Mouse (Mus musculus): ENCODE measurements around the gene Il31ra.

Il31ra gene

DNA sequence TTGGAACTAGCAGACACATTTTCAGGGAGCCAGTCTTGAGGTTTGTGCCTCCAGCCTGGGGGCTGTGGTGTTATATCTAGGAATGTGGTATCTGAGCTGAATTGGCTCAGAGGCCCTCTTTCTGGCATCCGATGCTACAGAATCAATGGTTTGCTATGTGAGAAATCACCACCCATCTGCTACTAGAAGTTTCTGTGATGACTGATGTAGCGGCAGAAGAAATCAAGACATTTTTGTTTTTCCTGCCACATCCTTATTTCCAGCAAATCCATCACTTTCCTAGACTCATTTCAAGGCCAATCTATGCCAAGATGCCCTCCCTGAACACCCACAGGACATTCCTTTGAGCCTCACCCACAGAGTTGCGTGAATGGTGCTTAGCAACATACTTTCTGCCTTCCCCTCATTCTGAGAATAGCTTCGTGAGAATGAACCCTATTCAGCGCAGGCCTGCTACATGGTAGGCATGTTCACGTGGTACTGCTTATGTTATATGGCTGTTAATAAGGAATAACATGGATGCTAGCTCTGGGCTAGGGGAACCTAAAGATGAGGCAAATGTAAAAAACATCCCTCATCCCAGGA, 33.5 kb downstream of the Il31ra start:
- no peak for DNase-seq

DNA sequence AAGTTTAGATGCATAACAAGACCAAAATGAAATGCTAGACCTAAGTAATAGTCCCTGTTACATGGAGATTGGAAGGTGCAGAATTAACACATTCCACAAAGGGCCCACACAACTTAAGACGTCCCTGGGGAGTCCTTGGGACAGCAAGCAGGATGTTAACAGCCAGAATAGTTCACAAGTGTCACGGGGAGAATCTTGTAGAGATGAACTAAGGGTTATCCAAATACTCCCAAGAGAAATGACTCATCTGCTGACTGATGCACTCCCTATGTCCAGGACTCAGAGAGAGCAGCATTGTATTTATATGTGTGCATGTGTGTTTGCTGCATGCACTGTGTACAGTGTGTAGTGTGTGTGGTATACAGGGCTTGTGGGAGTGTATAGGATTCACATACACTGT, 37.7 kb downstream of the Il31ra start:
- DNase-seq: no peak

DNA sequence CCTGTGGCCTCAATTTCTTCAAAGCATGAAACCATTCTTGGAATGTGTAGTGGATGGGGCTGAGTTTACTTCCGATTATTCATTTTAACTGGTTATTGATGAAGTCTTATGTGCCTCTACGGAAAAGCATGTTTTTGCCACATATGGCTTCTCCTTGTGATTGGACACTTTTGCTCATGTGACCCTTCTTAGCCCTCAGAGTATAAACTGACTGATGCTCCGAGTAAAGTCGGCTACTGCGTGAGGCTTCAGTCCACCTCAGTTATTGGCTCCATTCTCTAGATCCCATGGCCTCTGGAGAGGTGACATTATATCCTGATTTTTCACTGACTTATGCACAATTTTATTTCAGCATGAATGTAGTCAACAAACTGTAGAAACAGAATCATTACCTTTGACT, 40.9 kb downstream of the Il31ra start:
- DNase-seq: no peak

DNA sequence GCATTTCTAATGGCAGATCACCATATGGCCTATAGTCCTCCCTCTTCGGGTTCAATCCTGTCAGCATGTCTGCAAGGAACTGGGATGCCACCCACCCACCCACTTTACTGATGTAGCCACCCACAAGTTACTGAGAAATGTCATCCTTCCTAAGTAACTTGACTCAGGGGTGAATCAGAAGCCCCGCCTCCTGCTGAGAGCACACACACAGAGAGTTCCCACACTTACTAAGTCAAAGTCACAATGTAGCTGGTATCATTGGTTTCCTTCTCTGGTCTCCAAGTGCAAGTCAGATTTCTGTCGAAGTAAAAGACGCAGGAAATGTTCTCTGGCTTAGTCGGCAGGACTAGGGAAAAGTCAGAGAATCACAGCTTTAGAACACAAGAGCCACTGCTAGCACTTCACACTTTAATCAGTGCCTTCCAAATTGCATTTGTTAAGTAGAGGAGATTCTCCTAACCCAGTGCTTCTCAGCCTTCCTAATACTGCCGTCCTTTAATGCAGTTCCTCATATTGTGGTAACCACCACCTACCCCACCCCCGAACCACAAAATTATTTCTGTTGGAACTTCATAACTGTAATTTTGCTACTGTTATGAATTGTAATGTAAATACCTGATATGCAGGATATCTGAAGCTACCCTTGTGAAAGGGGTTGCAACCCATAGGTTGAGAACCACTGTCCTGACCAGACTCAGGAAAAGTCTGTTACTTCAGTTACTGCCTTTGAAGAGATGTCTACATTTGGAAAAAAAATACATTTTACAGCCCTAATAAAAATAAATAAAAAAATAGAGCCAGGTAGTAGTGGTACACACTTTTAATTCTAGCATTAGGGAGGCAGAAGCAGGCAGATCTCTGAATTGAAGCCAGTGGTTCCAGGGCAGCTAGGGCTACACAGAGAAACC, 42.3 kb downstream of the Il31ra start:
- no peak for DNase-seq

DNA sequence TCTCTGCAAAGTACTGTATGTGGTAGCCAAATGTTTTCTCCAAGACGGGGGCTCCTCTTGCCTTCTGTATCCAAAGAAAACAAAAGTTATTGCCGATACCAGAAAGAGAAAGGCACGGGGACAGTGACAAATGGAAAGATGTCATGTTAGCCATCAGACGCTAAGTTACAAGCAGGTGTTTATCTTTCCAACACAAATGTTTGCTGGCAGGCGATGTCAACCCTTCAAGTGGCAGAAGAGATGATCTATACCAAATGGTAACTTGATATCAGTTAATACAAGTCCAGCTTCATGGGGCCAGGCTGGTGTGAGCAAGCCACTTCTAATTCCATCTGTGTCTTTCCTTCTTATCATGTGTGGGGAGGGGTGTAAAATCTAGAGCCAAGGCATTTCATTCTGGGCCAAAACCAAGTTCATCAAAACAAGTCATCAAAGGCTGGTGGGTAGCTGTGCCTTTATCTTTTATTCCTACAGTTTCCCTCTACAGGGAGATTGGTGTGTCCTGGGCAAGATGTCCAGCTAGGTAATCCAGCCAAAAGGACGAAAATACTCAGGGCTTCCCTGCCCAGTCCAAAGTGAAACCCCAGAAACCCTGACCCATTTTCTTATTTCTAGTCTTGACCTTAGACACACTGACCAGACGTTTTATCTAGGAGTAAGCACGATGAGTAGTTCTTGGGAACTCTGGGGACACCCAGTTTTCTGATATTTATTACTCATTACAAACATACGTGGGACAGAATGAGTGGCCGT, 52.8 kb downstream of the Il31ra start:
- DNase-seq: no peak

DNA sequence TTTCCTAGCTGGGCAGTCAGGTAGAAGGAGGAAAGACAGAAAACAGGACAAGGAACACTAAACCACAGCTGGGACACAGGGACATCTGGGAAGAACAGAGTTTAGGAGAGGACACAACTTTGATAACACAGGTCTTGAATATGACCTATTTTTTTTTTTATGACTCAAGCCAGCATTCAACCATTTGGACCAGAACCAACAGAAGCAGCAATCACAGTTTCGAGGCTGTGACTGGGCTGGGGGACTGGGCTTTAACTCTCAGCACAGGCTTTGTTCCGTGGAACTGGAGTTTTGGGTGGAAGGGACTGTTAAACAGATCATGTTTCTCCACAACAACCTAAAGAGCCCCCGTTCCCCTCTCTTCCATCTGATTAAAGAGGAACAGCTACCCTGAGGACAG, 53.5 kb downstream of the Il31ra start:
- DNase-seq: no peak

DNA sequence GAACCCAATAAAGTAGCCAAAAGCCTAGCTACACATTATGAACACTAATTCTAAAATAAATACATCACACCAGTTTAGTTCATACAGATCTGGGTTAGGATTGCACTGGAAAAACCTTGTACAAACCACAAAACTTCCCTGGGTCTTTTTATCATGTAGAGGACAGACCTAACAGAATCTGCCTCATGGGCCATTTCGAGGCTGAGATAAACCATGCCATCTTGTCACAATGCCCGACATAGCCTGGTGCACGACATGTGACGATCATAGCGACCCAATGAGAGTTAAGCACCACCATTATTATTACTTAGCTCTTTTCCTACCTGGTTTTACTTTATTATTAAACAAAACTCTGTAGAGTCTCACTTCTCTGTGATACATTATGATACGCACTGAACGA, 57.1 kb downstream of the Il31ra start:
- no peak for DNase-seq

DNA sequence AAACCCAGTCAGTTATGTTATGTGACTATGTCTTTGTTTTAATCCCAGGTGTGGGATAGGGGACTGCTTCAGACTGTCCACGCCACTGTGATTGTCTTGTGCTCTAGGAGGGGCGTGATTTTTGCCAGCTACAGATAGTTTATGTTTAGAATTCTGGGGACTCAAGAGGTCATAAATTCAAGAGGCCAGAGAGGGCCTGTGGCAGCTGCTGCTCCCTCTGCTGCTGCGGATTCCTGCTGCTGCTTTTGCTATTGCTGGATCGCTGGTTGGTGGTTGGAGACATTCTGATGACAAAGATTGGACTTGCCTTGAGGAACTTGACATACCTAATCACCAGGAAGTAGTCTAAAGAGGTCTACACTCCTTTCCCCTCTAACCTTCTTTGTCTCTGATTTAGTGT, 57.5 kb downstream of the Il31ra start:
- DNase-seq: no peak

DNA sequence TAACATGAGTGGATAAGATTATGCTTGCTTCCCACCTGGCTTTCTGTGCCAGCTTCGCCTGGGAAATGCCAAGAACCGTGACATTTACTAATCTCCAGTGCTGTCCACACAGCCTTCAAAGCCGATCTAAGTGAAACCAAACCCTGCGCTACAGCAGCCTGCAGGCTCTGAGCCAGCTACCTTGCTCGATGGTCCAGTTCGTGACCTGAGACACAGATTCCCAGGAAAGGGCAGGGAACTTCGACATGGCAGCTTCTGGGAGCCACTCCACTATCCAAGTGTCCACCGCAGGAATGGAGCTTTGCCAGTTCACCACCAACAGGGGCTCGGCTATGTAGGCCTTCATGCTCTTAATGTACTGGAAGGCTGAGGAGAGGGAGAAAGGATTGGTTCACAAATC, 60.6 kb downstream of the Il31ra start:
- DNase-seq: no peak

DNA sequence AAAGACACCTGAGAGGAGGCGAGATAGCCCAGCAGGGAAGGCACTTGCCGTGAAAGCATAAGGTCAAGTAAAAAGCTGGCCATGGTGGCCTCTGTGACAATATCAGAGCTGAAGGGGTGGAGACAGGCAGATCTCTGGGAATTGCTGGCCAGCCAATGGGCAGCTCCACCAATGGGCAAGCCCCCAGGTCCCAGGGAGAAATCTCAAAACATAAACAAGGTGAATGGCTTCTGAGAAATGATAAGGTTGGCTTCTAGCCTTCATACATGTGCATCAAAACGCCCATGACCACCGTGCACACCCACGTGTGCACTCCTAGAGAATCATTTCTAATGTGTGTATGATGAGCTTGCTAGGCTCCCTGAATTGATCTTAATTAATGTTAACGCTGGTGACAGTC, 61.9 kb downstream of the Il31ra start:
- no peak for DNase-seq

DNA sequence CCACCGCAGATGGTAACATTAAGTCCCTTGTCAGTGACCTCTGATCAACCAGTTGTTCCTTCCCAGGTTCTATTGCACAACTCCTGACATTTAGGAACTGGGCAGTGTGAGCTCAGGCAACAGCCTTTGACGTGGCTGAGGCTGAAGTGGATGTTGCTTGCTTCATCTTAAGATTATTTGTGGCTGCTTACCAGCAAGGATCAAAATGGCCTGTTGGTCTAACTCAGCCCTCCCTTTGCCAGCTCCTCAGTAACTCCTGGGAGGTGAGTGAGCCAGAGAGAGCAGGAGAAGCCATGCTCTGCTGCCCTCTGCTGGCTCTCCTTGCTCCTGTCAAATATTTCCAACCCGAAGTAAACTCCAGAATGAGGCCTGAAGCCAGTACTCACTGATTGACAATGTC, 64.3 kb downstream of the Il31ra start:
- peak; percentile 29 for DNase-seq

DNA sequence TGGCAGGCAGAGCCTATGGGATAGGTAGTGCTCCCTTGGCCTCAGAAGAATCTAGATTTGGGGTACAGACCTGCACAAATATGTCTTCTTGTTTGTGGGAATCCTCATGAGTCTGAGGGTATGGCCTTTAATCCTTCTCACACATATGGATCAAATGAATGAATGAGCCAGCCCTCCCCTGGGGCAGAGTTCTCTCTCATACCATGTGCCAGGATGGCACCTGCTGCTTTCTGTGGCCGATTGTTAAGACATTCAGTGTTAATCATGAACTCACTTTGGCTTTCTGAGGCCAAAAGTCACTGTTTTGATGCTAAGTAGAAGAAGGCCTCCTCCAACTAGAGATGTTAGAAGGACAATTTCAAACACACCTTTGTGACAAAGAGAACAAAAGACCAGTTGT, 67.0 kb downstream of the Il31ra start:
- no peak for DNase-seq

DNA sequence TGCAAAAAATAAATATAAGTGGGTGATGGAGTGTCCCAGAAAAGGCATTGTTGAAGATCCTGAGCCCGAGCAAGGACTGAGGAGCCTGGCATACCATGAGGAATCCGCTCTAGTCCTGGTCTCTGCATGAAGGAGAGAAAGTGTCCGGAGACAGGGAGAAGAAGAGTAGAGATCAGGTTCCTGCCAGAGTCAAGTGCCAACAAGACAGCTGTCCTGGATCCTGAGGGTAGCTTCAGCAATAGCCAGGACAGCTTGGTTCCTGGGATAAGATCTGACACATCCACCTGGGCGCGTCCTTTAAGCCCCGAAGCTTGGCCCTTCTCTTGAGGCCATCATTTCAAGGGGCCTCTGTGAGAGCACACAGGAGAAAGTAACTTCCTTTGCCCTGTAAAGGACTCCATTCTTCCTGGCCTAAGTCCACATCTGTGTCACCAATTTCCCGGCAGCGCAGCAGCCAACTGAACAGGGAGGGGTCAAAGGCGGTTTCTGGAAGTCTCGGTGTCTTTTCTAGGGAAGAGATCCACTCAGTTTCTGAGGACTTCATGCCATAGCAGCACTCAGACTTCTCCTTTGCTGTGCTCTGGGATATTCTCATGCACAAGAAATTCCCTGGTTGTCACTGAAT, 70.7 kb downstream of the Il31ra start:
- DNase-seq: no peak

DNA sequence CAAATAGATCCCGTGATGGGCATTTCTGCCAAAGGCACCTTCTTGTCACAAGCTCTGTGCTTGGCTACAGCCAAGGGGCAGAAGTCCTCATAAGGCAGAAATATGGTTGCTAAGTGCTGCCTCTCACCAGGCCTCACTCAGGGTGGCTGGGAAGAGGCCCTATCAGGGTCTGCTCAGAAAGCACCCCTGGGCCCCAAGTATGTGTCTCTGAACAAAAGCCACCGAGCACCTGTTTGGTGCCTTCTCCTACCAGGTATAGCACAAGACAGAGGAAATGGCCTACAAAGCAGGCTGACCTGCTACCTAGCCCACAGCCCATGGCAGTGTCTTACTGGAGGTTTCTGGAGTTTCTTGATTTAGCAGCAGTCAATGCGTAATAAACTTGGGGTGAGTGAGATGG, 71.3 kb downstream of the Il31ra start:
- DNase-seq: no peak

DNA sequence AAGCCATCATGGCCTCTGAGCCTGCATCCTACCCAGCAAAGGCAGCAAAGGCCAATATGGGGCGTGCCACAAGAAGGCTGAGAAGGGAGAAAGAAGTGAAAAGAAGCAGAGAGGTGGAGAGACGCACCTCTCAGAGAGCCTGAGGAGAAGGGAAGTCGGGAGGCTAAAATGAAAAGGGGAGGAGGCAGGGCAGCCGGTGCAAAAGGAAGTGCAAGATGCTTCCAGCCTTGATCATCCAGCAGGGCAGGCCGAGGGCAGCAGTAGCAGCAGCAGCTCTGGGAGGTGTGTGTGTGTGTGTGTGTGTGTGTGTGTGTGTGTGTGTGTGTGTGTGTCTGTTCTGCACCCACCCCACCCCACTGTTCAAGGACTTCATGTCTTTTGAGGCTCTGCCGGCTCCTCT, 71.9 kb downstream of the Il31ra start:
- no peak for DNase-seq

DNA sequence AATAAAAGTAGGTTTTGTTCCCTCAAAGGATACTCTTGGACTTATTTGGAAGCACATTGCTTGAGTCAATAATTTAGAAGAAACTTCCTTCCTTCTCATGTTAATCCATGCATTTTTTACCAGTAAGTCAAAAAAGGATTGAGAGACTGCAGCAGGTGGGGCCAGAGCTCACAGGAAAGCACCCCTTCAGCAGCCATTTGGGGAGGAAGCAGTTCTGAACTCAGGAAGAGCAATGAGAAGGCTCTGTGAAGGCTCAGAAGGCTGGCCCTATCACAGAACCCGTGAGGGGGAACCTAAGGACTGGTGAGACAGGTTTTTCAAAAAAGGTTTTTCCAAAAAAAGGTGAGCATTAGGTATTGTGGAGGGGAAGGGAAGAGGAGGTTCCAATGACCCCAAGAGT, 79.6 kb downstream of the Il31ra start:
- no peak for DNase-seq

DNA sequence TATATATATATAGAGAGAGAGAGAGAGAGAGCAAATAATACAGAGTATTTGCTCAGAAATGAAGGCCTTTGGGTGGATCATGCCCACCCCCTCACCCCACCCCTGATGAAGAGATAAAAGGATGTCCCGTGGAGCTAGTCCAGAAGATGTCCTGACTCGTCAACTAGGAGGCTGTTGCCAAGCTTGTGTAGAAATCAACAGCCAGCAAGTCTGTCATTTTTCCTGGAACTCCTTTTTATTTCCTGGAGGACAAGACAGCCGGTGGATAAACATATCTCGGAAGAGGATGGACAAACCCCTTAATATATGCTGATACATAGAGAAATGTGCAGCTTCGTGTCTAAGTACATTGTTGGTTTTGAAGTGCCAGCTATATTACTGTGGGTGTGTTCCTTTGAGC, 81.3 kb downstream of the Il31ra start:
- DNase-seq: no peak

DNA sequence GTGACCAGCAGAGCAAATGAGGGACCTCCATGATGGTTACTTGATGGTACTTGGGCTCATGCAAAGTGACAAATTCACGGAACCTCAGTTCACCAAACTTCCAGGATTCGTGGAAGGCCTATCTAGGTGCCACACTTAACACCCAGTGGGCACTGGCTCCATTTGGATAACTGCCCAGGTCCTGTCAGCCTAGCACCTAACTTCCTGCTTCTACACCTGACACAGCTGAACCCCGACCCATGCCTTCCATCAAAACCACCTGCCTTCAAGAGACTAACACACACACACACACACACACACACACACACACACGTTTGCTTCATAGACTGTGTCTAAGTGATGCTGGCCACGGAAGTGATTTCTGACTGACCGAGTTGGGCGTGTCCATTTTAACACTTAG, 82.3 kb downstream of the Il31ra start:
- DNase-seq: no peak

DNA sequence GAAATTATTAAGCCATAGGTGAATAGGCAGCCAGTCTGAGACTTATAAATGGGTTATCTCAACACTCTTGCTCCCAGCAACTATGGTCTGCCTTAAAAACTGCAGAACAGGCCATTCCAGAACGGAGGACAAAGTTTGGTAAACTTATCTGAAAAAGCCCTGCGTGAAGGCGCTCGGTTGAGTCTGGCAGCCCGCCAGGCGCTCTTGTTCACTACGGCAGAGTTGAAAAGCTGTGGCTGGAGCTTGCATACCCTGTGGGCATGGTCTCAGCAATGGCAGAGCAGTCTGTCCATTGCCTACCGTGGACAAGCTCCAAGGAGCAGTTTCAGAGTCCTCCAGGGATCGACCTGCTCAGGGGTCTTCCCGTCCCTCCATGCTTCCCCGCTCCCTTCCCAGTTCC, 82.9 kb downstream of the Il31ra start:
- no peak for DNase-seq

DNA sequence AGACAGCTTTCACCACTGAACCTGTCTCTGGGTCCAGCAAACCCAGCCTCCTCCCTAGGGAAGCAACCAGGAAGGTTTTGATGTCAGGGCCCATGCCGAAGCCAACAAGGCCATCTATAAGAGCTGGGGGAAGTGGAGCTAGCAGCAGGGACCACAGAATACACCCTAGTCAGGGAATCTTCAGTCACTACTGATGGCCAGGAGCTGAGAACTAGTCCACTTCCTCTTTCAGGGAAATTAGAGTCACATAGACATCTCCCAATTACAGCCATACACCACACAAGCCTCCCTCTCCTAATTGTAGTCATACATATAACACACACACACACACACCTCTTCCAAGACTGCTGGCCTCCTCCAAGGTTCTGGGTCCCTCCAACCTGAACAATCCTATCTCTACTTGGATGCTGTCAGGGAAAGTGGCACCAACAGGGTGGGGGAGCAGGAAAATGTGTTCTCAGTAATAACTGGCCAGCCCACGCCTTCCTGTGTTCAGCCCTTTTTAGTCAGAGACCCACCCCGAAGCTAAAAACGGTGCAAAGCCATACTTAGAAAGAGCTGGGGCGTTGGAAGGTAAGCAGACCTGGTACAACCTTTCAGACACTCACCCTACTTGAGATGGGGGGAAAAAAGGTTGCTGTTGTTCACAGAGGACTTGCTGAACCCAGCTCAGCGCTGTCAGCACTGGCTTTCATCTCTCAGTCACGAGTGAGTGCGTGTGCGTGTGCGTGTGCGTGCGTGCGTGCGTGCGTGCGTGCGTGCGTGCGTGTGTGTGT, 83.5 kb downstream of the Il31ra start:
- DNase-seq: no peak

DNA sequence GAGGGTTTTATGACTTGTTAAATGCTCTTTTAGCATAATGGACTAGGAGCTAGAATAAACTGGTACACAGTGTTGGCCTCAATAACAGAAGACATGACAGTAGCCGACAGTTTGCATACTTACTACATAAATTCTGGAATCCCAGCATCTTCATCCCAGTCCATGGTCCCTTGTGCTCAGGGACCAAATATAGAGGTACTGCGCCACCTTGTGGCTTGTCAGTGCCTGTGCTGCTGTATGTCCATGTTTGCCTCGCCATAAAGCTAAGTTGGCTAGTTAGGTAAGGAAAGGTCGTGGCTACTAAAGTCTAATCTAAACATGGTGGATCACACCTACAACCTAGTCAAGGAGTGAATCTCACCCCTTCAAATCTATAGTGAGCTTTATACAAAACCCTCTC, 84.7 kb downstream of the Il31ra start:
- DNase-seq: peak; percentile 42

DNA sequence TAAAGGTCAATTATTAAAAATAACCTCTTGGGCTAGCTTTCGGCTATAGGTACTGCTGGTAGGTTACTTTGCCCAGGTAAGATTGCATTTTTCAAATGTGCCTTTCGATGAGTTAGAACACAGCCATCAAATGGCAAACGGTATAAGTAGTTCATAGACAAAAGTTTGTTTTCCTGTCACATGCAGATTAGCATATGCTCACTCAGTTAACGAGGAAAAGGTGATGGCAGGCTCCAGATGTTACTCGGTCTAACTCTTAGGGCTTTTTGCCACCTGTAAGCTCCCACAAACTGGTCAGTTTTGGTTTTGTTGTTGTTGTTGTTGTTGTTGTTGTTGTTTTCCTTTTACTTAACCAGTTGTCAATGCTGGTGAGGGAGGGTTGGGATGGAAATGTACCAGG, 85.7 kb downstream of the Il31ra start:
- no peak for DNase-seq

DNA sequence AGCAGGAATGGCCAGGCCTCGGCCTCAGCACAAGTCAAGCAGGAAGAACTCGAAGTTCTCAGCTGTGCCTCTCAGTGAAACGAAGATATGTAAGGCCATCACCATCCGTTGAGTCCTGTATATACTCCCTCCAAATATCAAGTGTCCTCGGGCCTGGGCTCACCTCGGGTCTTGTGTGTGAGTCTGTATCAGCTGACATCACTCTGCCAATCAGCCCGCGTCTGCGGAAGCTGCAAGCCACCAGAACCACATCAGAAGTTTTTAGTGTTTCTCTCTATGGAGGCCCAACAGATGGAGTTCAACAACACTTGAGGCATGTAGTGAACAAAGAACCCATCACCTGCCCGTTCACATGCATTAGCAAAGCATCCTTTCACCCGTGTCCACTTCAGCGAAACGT, 86.5 kb downstream of the Il31ra start:
- DNase-seq: no peak

Measured in cerebellum, adult 8-10 months (tissue).